ENCODE assay signal across 8 mouse cellular contexts in genomic region chr5:134551233-134552109, GRCm38 (mm10). TPM values are rescaled to one million over a fixed set of nuclear protein-coding genes. Genes with fewer than 3 reads are reported as not detected.
A peak's percentile ranks its signal among the peaks of the same experiment; 100 is the strongest.
DNase-seq lines count a peak whose midpoint lies in the region; ATAC-seq and TF ChIP-seq lines count a peak whose summit lies in the region.

No protein-coding gene starts in this region.

- under 1% methylated on average over 45 of the region's 52 CpGs for WGBS in hindbrain, embryonic 15.5 days
- under 1% methylated on average over 51 of the region's 52 CpGs for WGBS in stomach, embryonic 14.5 days

- H3K9me3 ChIP-seq in hindbrain, embryonic 15.5 days: no peaks in the 10 kb centered on the region
- H3K9me3 ChIP-seq in stomach, embryonic 14.5 days (ENCODE audit: control insufficient read depth, low read depth, low read length): no peaks in the 10 kb centered on the region

- intact Hi-C loops in left cerebral cortex, postnatal 14 days (cut with DNase I): loop anchor here (2.0 kb wide), 1 partner anchor 19 kb away; no protein-coding TSS in a partner anchor

- H3K9ac ChIP-seq in hindbrain, embryonic 15.5 days: peak overlapping the region; percentile 99
- peak overlapping the region; percentile 74 for H3K9ac ChIP-seq in stomach, embryonic 14.5 days (replicated peaks; ENCODE audit: low read depth, low read length)

- H3K4me1 ChIP-seq in testis, adult 2 months (ENCODE audit: control insufficient read depth, insufficient read depth, low read length): peaks cover 21% of the 10 kb centered on the region
- H3K4me1 ChIP-seq in hindbrain, embryonic 15.5 days (replicated peaks): peaks cover 65% of the 10 kb centered on the region
- H3K4me1 ChIP-seq in stomach, embryonic 14.5 days (ENCODE audit: control insufficient read depth, insufficient read depth, low read length): peaks cover 34% of the 10 kb centered on the region

- ATAC-seq in hindbrain, embryonic 15.5 days (ENCODE audit: low FRiP score, low read depth): peak; percentile 25
- ATAC-seq in megakaryocyte-erythroid progenitor cell, adult 5-6 weeks (replicated peaks; ENCODE audit: low FRiP score, low TSS enrichment, poor library complexity, severe bottlenecking): peak; percentile 20
- peak; percentile 1; the same call in 1 of the 2 replicates for ATAC-seq in stomach, embryonic 14.5 days (ENCODE audit: insufficient number of reproducible peaks, insufficient read depth, low FRiP score, low read depth)

- no peak for TF ChIP-seq POLR2A in testis, adult 2 months (IDR thresholded peaks at IDR 0.05; ENCODE audit: control insufficient read depth, low read depth, low read length)

- H3K4me3 ChIP-seq in testis, adult 2 months (ENCODE audit: control insufficient read depth, low read depth, low read length): peak overlapping the region; percentile 85
- H3K4me3 ChIP-seq in hindbrain, embryonic 15.5 days: peak overlapping the region; percentile 96
- H3K4me3 ChIP-seq in stomach, embryonic 14.5 days (ENCODE audit: low read depth, low read length): peak overlapping the region; percentile 60

- no peak overlapping the region for H3K27ac ChIP-seq in testis, adult 2 months (ENCODE audit: control insufficient read depth, insufficient read depth, low read depth, low read length)
- peak overlapping the region; percentile 99 for H3K27ac ChIP-seq in hindbrain, embryonic 15.5 days (replicated peaks)
- peak overlapping the region; percentile 90 for H3K27ac ChIP-seq in stomach, embryonic 14.5 days (ENCODE audit: low read length)

- DNase-seq in testis, postnatal 14 days (ENCODE audit: low spot score): no peak
- peak; percentile 54 for DNase-seq in cerebellum, adult 8-10 months
- DNase-seq in frontal cortex, postnatal 25 days (ENCODE audit: low spot score in 2 of 2): peak; percentile 39 to 50
- peak; percentile 56 to 62 for DNase-seq in left cerebral cortex, postnatal 14 days (ENCODE audit: low spot score in 2 of 2)

- 0 out of 2 replicates have a peak, but pooled peaks cover 3% of the 10 kb centered on the region for H3K27me3 ChIP-seq in testis, adult 2 months (ENCODE audit: control insufficient read depth, insufficient read depth, low read length)
- H3K27me3 ChIP-seq in hindbrain, embryonic 15.5 days: no peaks in the 10 kb centered on the region
- H3K27me3 ChIP-seq in stomach, embryonic 14.5 days (ENCODE audit: control insufficient read depth, insufficient read depth, low read length): no peaks in the 10 kb centered on the region

- H3K36me3 ChIP-seq in testis, adult 2 months (ENCODE audit: control insufficient read depth, insufficient read depth, low read length): no peaks in the 10 kb centered on the region
- H3K36me3 ChIP-seq in hindbrain, embryonic 15.5 days: no peaks in the 10 kb centered on the region
- no peaks in the 10 kb centered on the region for H3K36me3 ChIP-seq in stomach, embryonic 14.5 days (ENCODE audit: control insufficient read depth, insufficient read depth, low read length)

- no peak for TF ChIP-seq CTCF in testis, adult 2 months (IDR thresholded peaks at IDR 0.05; ENCODE audit: control insufficient read depth, insufficient read depth, insufficient replicate concordance, low read depth, low read length)

- peak overlapping the region; percentile 93 for H3K4me2 ChIP-seq in hindbrain, embryonic 15.5 days
- H3K4me2 ChIP-seq in stomach, embryonic 14.5 days (replicated peaks; ENCODE audit: low read depth, low read length): peak overlapping the region; percentile 88

RNA-seq across cellular contexts. Expression of gene Clip2, which starts 0.8 kb away (rescaled TPM):
- 4.2 and 5.7 TPM in 2 replicates for polyA plus RNA-seq in testis, adult 2 months (2012; rRNA removed)
- polyA plus RNA-seq in hindbrain, embryonic 15.5 days (2015; fragmentation: Nextera tagmentation; extraction: Ambion mirVana): 13.8 and 14.9 TPM in 2 replicates
- 100 to 1,000 TPM; 113 to 116 TPM for total RNA-seq in left cerebral cortex, postnatal 14 days (2021)
- 4.6 and 5.6 TPM in 2 replicates for total RNA-seq in megakaryocyte-erythroid progenitor cell, adult 5-6 weeks (2014; fragmentation: Nextera tagmentation)
- 7.0 and 8.3 TPM in 2 replicates for total RNA-seq in megakaryocyte-erythroid progenitor cell, adult 5-6 weeks (2017)
- 4.1 and 4.4 TPM in 2 replicates for polyA plus RNA-seq in stomach, embryonic 14.5 days (2014; fragmentation: Nextera tagmentation; extraction: Ambion mirVana)

RNA-seq across cellular contexts. Expression of gene Syna, which starts 8.5 kb away (rescaled TPM):
- 0.27 and 0.43 TPM in 2 replicates for polyA plus RNA-seq in testis, adult 2 months (2012; rRNA removed)
- 0.47 and 0.88 TPM in 2 replicates for polyA plus RNA-seq in hindbrain, embryonic 15.5 days (2015; fragmentation: Nextera tagmentation; extraction: Ambion mirVana)
- total RNA-seq in left cerebral cortex, postnatal 14 days (2021): under 1 TPM in 1 of 2 experiments, not detected in 1; 0.32 TPM
- not detected in 2 replicates for total RNA-seq in megakaryocyte-erythroid progenitor cell, adult 5-6 weeks (2014; fragmentation: Nextera tagmentation)
- total RNA-seq in megakaryocyte-erythroid progenitor cell, adult 5-6 weeks (2017): not detected in 2 replicates
- 0.17 TPM in 1 of 2 replicates, not detected in the other for polyA plus RNA-seq in stomach, embryonic 14.5 days (2014; fragmentation: Nextera tagmentation; extraction: Ambion mirVana)

RNA-seq across cellular contexts. Expression of gene Rfc2, which starts 29.7 kb away (rescaled TPM):
- polyA plus RNA-seq in testis, adult 2 months (2012; rRNA removed): 304 and 310 TPM in 2 replicates
- 190 and 194 TPM in 2 replicates for polyA plus RNA-seq in hindbrain, embryonic 15.5 days (2015; fragmentation: Nextera tagmentation; extraction: Ambion mirVana)
- total RNA-seq in left cerebral cortex, postnatal 14 days (2021): 10 to 100 TPM; 69.1 to 70.0 TPM
- 241 and 279 TPM in 2 replicates for total RNA-seq in megakaryocyte-erythroid progenitor cell, adult 5-6 weeks (2014; fragmentation: Nextera tagmentation)
- total RNA-seq in megakaryocyte-erythroid progenitor cell, adult 5-6 weeks (2017): 113 and 125 TPM in 2 replicates
- polyA plus RNA-seq in stomach, embryonic 14.5 days (2014; fragmentation: Nextera tagmentation; extraction: Ambion mirVana): 278 and 285 TPM in 2 replicates
